Mouse (Mus musculus) heart, postnatal 4 days (tissue): Measurements from ENCODE around the gene Itsn1. TPM values are rescaled to one million over a fixed set of nuclear protein-coding genes. Genes with fewer than 3 reads are reported as not detected.

Source experiments
- DNase-seq: peaks from one replicate; pipeline ENCODE4 v3.0.0; 2021
- total RNA-seq, 2 experiments: library from RNA; stranded (reverse); gene quantifications; 2 replicates each; pipeline ENCODE4 v1.2.3; 2021

Itsn1 gene
- total RNA-seq, 2 experiments from 2014 or later = 37.9 to 50.7 TPM

DNA sequence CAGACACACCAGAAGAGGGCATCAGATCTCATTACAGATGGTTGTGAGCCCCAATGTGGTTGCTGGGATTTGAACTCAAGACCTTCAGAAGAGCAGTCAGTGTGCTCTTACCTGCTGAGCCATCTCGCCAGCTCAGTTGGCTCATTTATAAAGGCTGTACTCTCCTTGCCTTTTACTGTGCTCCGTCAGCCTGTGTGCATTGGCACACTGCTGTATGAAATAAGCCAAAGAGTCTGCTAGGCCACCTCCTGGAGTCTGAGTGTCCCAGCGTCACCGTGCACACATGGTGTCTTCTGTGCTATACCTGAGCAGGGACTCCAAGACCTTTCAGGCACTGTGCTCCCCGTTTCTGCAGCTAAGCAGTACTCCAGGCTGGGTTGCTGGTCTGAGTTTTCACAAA is 40.8 kb downstream of the Itsn1 start:
- no peak for DNase-seq

DNA sequence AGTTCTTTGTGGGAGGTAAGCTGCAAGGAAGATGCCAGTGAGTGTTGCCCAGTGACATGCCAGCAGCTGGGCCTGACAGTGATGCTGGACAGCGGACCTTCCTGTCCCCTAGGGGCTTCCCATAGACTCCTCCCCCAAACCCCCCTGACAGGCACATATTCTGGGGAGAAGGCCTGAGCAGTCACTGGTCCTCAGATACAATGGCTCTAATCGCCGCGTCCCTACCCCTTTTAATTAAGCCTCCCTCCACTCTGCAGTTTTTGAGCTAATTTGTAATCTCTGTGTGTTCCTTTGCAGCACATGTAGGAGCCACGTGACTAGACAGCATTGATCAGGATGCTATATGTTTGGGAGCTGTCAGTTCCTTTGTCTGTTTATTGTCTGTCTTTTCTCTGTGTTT is 41.6 kb downstream of the Itsn1 start:
- no peak for DNase-seq

DNA sequence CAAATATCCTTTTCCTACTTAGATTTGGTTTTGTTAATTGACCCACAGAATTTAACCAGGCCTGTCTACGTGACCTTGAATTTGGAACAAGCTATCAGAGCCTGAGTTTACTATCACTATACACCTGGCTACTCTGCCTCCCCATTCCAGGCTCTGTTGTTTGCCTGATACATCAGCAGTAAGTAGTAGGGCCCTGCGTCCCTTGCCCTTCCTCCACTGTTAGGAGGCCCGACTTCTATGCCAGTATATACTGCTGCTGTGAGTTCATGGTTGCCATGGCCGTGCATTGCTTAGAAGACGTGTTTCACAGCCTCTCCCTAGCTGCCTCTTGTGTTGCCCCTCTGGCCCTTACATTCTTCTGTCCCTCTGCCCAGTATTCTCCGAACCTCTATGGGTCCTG is 42.3 kb downstream of the Itsn1 start:
- DNase-seq = no peak

DNA sequence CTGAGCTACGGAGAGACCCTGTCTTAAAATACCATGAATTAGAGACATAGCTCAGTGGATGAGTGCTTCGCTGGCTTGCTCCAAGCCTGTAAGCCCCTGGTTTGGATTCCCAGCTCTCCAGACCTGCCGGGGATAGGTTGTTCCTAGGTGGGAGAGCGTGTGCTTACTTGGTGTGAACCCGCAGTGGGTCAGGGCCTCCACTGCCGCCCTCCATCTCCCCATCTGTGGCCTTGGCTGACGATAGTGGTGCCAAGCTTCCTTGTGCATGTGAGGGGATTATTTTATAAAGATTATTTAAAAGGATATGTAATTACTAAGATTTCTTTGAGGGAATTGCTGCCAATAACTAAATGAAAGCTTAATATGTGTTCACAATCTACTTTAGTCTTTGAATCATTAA is 43.5 kb downstream of the Itsn1 start:
- DNase-seq = no peak

DNA sequence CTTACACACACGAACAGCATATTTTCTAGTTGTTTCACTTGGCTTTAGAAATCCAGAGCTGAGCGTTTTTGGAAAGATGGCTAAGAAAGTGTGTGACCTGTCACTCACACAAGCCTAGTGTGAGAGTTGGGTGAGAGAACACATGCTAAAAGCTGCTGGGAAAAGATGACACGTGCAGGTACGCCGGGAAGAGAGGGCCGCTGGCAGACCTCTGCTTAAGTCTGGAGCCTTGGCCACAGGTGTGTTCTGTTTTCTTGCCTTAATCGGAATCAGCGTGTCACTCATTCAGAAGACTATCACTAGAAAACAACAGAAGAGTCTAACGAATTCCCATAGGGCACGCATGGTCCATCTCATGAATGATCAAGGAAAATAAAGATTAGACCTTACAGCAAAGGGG is 50.5 kb downstream of the Itsn1 start:
- no peak for DNase-seq

DNA sequence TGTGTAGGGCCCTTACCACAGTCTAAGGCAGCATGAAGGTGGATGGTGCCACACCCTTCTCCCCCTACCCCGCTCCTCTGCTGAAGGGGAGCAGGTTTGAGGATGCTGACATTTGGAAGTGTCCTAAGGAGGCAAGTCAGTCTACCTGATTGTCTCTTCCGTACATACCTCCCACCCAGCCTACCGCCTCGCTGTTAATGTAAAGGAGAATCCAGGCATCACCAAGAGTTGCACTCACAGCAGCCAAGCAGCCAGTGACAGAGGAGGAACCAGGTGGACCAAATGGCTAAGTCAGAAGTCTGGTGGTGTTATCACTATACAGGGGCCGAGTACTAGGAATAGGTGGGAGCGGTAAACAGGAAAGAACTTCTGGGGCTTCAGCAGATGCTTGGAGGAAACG is 51.1 kb downstream of the Itsn1 start:
- DNase-seq = no peak

DNA sequence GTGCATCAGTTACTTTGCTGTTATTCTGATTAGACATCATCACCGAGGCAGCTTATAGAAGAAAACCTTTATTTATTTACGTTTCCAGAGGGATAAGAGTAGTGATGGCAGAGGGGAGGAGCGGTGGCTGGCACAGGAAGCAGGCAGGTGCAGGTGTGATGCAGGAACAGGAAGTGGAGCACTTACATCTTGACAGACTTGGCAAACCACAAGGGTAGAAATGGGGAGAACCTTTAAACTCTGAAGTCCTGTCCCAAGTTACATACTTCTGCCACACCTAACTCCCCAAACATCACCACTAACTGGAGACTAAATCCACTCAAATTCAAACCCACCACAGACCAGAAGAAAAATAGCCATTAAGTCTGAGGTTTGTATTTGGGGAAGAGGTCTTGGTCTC is 51.7 kb downstream of the Itsn1 start:
- DNase-seq = no peak

DNA sequence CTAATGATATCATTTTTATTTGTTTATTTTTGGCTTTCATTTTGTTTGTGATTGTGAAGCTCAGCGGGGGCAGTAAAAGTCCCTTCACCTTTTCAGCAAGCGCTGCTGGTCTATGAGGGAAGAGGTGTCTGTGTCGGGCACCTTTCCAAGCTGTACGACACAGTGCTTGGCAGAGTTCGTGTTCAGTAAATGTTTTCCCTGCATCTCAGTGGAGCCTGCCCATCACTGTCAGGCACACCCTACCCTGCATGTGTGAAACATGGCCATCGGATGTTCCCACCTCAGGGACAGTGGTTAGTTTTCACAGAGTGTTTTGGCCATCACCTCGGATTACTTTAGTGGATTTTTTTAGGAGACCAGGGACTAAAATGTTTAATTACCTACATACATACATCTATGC is 54.1 kb downstream of the Itsn1 start:
- DNase-seq = peak; percentile 34

DNA sequence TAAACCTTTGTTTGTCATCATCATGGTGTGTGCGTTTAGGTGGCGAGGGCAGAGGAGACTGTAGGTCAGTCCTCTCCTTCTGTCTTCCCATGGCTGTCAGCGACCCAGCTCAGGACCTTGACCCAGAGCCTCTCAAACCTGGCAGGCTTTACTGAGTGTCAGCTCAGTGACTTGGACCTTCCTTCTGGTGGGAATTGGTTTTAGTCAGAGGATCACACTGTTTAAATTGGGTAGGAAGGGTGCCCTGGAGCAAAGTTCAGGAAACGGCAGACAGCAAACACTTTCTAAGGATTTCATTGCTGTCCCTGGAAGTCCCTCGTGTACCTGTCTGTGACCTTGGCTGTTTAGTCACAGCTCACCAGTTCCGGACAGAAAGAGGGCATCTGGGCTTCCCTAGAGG is 55.2 kb downstream of the Itsn1 start:
- no peak for DNase-seq

DNA sequence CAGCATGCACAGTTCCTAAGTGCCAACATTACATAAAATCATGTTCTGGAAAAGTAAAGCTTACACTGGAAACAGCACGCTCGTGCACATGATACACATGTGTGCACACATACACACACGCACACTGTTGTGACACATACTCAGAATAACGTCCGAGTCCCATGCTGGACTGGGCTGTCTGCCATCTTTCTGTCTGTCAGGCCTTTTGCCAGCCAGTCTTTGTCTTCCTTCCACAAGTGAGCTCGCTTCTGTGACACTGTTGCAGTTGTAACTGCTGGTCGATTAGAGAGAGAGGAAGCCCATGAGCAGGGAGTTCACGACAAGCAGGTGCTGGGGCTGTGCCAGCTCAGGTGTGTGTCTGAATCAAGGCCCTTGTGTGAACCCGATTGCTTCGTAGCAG is 57.3 kb downstream of the Itsn1 start:
- DNase-seq = peak; percentile 84

DNA sequence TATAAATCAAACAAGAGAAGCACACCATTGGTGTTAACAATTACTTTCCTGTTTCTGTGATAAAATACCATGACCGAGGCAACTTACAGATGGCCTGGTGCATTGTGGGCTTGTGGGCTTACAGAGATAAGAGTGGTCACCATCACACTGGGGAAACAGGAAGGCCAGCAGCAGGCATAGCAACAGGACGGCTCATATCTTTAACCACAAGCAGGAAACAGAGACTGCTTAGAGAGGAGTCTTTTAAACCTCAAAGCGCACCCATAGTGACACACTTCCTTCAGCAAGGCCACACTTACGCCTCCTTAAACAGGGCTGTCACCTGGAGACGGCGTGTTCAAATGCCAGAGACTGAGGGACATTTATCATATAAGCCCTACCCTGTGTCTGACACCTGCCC is 60.6 kb downstream of the Itsn1 start:
- no peak for DNase-seq

DNA sequence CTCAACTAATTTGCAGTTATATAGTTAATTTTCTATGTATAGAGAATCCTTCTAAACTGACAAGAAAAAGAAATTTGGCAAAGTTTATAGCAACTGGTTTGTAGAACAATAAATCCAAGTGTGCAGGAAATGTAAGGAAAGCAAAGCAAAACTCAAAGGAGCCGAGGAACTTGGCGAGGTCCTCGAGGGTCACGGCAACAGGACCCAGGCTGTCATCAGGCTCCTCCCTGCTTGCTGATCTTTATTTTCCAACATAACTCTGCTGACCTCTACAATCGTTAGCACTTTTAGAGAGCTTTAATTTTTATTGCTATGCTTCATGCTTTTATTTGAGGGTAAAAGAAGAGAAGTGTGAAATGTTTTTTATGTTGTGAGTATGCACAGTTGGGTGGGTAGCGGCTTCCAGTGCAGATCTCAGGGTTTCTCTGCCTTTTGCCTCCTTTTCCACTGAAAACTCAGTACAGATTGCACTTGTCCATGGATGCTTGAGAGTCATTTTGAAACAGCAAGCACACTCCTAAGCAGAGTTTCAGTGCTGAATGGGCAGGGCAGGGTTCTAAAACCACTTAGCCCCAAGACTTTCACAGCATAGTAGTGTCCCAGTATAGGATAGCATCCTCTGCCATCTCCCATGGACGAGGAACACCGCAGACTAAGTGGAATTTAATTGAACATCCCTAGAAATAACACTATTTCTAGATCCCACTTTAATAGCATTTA is 63.6 kb downstream of the Itsn1 start:
- no peak for DNase-seq

DNA sequence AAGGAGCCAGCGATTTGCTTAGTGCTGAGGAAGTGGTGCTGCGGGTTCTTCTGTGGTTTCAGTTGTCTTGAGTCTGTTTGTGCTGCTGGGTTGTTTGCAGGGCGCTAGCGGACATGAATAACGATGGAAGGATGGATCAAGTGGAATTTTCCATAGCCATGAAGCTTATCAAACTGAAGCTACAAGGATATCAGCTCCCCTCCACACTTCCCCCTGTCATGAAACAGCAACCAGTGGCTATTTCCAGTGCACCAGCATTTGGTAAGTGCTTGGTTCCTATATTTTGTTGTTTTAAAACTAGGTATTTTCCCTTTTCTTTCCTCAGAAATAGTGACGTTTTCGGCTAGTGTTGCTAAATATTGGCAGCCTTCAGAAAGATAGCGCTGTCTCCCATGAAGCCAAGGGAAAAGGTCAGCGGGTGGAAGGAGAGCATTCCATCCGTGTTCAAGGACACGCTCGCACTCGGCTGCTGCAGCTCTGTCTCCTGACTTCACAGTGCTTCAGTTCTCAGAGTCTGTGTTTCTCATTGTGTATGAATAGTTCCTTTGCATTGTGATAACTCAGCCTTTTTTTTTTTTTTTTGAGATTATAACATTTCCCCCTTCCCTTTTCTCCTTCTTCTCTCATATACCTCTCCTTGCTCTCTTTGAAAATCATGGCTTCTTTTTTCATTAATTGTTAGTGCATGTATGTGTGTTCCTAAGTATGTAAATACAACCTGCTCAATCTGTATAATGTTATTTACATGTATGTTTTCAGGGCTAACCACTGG is 64.6 kb downstream of the Itsn1 start:
- peak; percentile 41 for DNase-seq

DNA sequence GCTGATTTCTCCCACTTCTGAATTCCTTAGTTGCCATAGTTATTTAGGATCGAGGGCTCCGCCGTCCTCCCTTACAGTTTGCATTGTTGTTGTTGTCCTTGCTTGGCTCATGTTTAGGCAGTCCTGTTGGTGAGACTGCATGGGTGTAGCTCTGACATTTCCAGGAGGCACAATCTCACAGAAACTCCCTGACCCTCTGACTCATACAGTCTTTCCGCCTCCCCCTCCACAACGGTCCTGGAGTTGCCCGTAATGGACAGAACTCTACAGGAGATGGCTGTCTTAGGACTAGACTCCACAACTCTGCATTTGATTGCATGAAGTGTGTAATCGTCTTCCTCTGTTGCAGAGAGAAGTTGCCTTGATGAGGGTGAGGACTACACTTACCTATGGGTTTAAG is 65.2 kb downstream of the Itsn1 start:
- no peak for DNase-seq

DNA sequence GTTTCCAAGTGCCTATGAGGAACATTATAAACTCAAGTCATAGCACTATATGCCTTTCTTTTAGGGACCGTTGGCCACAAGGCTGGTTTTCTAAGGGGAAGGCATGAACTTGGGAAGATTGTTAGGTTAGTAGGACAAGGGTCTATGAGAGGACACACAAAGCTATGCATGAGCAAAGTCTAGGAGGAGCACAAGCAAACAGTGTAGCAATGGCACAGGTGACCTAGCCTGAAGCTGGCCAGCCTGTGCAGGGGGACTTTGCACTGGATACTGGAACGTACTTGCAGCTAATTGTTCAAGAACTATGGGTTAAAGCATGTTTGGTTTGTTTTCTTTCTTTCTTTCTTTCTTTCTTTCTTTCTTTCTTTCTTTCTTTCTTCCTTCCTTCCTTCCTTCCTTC is 66.0 kb downstream of the Itsn1 start:
- no peak for DNase-seq

DNA sequence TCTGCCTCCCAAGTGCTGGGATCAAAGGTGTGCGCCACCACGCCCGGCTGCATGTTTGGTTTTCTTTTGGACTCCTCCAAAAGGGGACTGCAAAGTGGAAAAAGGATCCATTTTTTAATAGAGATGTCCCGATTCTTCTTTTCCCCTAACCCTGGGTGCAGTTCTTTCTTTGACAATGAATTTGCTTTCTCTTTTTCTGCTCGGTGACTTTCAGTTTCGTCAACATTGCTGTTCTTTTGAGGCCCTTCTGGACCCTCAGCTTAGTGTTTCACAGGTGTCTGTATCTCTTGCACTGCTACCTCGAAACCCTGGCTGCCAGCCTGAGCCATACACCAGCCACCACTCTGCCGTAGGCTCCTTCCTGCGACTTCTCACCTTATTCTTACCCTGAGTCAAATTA is 66.5 kb downstream of the Itsn1 start:
- DNase-seq = no peak

DNA sequence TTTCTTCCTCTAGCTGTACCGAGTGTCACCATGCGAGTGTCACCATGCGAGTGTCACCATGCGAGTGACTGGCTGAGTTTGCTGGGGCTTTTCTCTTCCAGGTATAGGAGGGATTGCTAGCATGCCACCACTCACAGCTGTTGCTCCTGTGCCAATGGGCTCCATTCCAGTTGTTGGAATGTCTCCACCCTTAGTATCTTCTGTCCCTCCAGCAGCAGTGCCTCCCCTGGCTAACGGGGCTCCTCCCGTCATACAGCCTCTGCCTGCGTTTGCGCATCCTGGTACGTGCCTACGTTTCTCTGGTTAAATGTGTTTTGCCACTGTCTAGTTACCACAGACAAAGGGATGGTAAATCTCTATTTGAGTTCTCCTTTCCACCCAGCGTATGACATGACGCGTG is 72.3 kb downstream of the Itsn1 start:
- DNase-seq = peak; percentile 57

DNA sequence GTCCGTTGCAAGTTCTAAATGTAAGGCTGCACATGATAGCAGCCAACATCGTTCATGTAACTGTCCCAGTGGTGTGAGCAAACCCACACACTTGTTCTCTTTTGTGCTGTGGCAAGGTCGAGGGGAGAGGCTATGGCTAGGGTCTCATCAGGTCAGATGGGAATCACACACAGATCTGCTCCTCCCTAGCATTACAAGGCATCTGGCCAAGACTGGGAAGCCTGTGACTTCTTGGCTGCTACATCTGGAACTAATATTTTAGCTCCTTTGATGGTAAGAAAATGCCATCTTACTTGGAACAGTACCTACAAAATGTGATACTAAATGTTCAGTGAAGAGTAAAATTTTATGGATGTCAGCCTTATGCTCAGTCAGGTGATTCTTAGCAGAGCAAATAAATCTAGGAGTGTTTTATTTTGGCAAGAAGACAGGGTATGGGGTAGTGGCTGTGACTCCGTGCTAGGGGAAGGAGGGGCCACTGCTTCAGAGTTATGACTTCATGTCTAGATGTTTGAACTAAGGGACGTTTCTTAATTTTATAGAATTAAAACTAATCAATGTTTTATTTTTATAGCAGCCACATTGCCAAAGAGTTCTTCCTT is 73.5 kb downstream of the Itsn1 start:
- DNase-seq = no peak

DNA sequence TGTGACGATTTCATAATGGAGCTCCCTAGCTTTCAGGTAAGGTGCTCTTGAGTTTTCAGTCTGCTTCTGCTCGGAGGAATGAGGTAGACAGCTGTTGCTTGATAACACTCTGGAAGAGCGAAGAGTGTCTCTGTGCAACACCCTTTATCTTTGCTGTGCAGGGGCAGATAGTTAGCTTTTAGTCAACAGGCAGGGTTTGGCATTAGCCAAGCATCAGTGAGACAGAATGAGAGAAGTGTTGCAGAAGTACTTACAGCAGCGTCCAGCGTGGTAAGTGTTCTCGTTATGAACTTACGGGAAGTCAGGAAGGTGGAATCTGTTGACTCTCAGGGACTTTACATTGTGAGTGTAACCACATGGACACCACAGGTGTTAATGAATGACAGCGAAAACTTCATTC is 75.3 kb downstream of the Itsn1 start:
- no peak for DNase-seq

DNA sequence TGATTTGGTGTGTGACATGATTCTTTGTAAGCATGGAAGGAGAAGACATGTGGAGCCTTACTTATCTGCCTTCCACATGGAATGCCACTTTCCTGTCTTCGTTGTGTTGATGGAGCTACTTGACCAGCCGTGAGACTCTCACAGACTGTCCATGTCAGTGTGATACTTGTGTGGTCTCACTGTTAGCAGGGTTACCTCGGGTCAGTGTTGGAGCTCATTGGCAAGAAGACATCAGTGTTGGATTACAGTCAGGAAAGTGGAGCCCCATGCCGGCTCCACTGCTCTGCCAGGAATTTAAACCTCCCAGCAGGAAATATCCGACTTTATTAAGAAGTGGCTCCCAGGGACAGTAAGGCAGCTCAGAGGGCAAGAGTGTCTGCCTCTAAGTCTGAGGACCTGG is 75.8 kb downstream of the Itsn1 start:
- DNase-seq = peak; percentile 50

DNA sequence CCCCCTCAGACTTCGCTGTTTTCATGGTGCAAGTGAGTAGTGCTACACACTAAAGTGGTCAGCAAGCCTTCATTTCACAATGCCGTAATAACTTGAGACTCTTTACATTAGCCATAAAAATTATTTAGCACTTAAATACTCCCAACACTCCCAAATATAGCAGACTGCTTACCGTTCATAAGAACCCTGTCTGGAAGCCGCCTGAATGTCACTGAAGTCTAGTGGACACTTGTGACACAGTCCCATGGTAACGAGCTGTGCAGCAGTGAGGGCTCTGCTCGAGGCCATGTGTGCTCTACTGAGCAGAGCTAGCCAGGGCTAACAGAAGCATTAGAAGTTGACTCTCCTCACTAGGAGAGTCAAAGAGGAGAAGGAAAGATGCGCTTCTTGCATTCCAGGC is 81.2 kb downstream of the Itsn1 start:
- DNase-seq = no peak

DNA sequence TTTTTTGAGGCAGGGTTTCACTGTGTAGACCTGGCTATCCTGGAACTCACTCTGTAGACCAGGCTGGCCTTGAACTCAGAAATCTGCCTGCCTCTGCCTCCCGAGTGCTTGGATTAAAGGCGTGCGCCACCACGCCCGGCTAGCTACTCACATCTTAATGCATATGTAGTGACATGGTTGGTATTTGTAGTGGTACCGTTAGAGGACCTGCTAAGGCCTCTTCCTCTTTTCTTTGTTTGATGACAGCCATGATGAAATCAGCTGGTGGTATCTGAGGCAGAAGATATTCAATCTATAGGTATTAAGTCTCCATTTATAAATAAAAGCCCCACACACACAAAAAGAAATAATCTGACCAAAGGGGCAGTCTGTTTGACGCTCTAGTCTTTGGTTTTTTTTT is 82.3 kb downstream of the Itsn1 start:
- DNase-seq = no peak

DNA sequence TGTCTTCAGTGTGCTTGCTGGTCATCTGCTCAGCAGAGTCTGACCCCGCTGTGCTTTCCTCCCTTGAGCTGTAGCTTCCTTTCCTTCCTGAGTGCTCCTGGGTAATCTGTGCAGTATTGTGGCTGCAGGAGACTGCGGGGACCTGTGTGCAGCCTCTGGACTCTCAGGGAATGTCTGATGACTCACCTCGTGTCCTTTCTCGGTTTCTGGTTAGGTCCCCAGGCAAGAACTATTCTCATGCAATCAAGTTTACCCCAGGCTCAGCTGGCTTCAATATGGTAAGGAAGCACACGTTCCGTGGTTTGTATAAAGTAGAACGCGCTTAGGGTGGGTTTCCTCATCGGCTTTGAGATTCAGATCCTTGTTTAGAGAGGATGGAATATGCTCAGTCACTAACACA is 82.8 kb downstream of the Itsn1 start:
- DNase-seq = no peak

DNA sequence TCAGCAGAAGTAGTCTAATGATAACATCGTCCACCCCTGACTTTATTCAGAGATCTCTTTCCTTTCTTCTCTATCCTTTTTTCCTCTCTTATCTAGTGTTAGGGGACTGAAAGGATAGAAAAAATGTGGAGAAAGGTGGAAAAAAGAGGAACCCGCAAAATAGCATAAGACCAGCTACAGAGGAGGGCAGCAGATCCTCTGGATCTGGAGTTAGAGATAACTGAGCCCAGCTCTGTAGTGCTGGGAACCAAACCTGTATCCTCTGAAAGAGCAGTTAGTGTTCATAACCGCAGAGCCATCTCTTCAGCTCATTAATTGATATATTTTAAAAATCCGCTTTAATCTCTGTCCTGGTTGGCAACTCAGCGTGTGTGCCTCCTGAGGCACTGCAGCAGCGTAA is 84.5 kb downstream of the Itsn1 start:
- no peak for DNase-seq
